ENCODE assay signal across 28 mouse cellular contexts in genomic region chr1:81042907-81043868, GRCm38 (mm10). TPM values are rescaled to one million over a fixed set of nuclear protein-coding genes. Genes with fewer than 3 reads are reported as not detected.
DNase-seq lines count a peak whose midpoint lies in the region; ATAC-seq and TF ChIP-seq lines count a peak whose summit lies in the region.
"Had no signal": no experiment of that assay in that cellular context is flagged by ENCODE, and none has a peak within 500 bp of the region (broad histone marks: within the 10 kb centered on the region; RNA-seq: fewer than 3 reads in every experiment).

No protein-coding gene starts in this region.

- H3K4me3 ChIP-seq in embryonic facial prominence, embryonic 14.5 days (ENCODE audit: low read depth, low read length), result no peak overlapping the region
- no peak overlapping the region for H3K4me3 ChIP-seq in embryonic facial prominence, embryonic 10.5 days
- H3K4me3 ChIP-seq in hindbrain, postnatal 0 days (ENCODE audit: low read length), result no peak overlapping the region
- no peak overlapping the region for H3K4me3 ChIP-seq in hindbrain, embryonic 11.5 days (ENCODE audit: low read depth, low read length)
- no peak overlapping the region for H3K4me3 ChIP-seq in forebrain, embryonic 16.5 days (replicated peaks; ENCODE audit: low read length)
- no peak overlapping the region for H3K4me3 ChIP-seq in midbrain, embryonic 16.5 days (ENCODE audit: low read depth, low read length)
- H3K4me3 ChIP-seq: heart, adult 2 months; heart, embryonic 12.5 days; kidney, embryonic 15.5 days; limb, embryonic 12.5 days; liver, embryonic 15.5 days; stomach, embryonic 15.5 days had no signal

- H3K27me3 ChIP-seq in embryonic facial prominence, embryonic 14.5 days (replicated peaks; ENCODE audit: control insufficient read depth, insufficient read depth, low read length), result no peaks in the 10 kb centered on the region
- H3K27me3 ChIP-seq in embryonic facial prominence, embryonic 10.5 days (replicated peaks; ENCODE audit: low read depth, poor library complexity, severe bottlenecking), result no peaks in the 10 kb centered on the region
- no peaks in the 10 kb centered on the region for H3K27me3 ChIP-seq in hindbrain, postnatal 0 days (ENCODE audit: insufficient read depth, low read length)
- H3K27me3 ChIP-seq in hindbrain, embryonic 11.5 days (ENCODE audit: control insufficient read depth, insufficient read depth, low read length), result no peaks in the 10 kb centered on the region
- H3K27me3 ChIP-seq in forebrain, embryonic 16.5 days (replicated peaks; ENCODE audit: control insufficient read depth, insufficient read depth, low read length), result no peaks in the 10 kb centered on the region
- H3K27me3 ChIP-seq in midbrain, embryonic 16.5 days (ENCODE audit: control insufficient read depth, insufficient read depth, low read depth, low read length), result no peaks in the 10 kb centered on the region
- H3K27me3 ChIP-seq: CH12.LX; heart, embryonic 12.5 days; kidney, embryonic 15.5 days; limb, embryonic 12.5 days; liver, embryonic 15.5 days; Patski; stomach, embryonic 15.5 days had no signal

- H3K9ac ChIP-seq in embryonic facial prominence, embryonic 14.5 days (ENCODE audit: low read depth, low read length), result no peak overlapping the region
- no peak overlapping the region for H3K9ac ChIP-seq in hindbrain, postnatal 0 days (replicated peaks; ENCODE audit: low read length)
- H3K9ac ChIP-seq in hindbrain, embryonic 11.5 days (ENCODE audit: low read depth, low read length), result no peak overlapping the region
- no peak overlapping the region for H3K9ac ChIP-seq in forebrain, embryonic 16.5 days (replicated peaks; ENCODE audit: low read depth, low read length)
- no peak overlapping the region for H3K9ac ChIP-seq in midbrain, embryonic 16.5 days (ENCODE audit: low read depth, low read length)
- H3K9ac ChIP-seq: heart, embryonic 12.5 days; kidney, embryonic 15.5 days; limb, embryonic 12.5 days; liver, embryonic 15.5 days; lung, embryonic 14.5 days; stomach, embryonic 15.5 days had no signal

- H3K9me3 ChIP-seq in embryonic facial prominence, embryonic 14.5 days (ENCODE audit: control insufficient read depth, low read length), result no peaks in the 10 kb centered on the region
- H3K9me3 ChIP-seq in embryonic facial prominence, embryonic 10.5 days, result no peaks in the 10 kb centered on the region
- H3K9me3 ChIP-seq in hindbrain, postnatal 0 days (ENCODE audit: low read length), result no peaks in the 10 kb centered on the region; the same call in 1 of the 2 replicates
- H3K9me3 ChIP-seq in hindbrain, embryonic 11.5 days (ENCODE audit: control insufficient read depth, low read length), result no peaks in the 10 kb centered on the region
- no peaks in the 10 kb centered on the region for H3K9me3 ChIP-seq in forebrain, embryonic 16.5 days (ENCODE audit: control insufficient read depth, low read length)
- no peaks in the 10 kb centered on the region for H3K9me3 ChIP-seq in midbrain, embryonic 16.5 days (replicated peaks; ENCODE audit: control insufficient read depth, low read length, poor library complexity, severe bottlenecking)
- H3K9me3 ChIP-seq: heart, embryonic 12.5 days; kidney, embryonic 15.5 days; limb, embryonic 12.5 days; liver, embryonic 15.5 days; stomach, embryonic 15.5 days had no signal

- no peak overlapping the region for H3K4me2 ChIP-seq in embryonic facial prominence, embryonic 14.5 days (ENCODE audit: low read depth, low read length)
- no peak overlapping the region for H3K4me2 ChIP-seq in hindbrain, postnatal 0 days (ENCODE audit: low read depth, low read length)
- no peak overlapping the region for H3K4me2 ChIP-seq in hindbrain, embryonic 11.5 days (replicated peaks; ENCODE audit: low read depth, low read length)
- H3K4me2 ChIP-seq in forebrain, embryonic 16.5 days (ENCODE audit: low read length), result no peak overlapping the region
- H3K4me2 ChIP-seq in midbrain, embryonic 16.5 days (ENCODE audit: low read length), result no peak overlapping the region
- H3K4me2 ChIP-seq: heart, embryonic 12.5 days; kidney, embryonic 15.5 days; limb, embryonic 12.5 days; liver, embryonic 15.5 days; lung, embryonic 14.5 days; stomach, embryonic 15.5 days had no signal

- H3K27ac ChIP-seq in embryonic facial prominence, embryonic 14.5 days (replicated peaks; ENCODE audit: low read depth, low read length), result no peak overlapping the region
- H3K27ac ChIP-seq in embryonic facial prominence, embryonic 10.5 days (replicated peaks), result no peak overlapping the region
- no peak overlapping the region for H3K27ac ChIP-seq in hindbrain, postnatal 0 days
- no peak overlapping the region for H3K27ac ChIP-seq in hindbrain, embryonic 11.5 days (ENCODE audit: low read depth, low read length)
- no peak overlapping the region for H3K27ac ChIP-seq in forebrain, embryonic 16.5 days (ENCODE audit: low read length)
- no peak overlapping the region for H3K27ac ChIP-seq in midbrain, embryonic 16.5 days (ENCODE audit: low read length)
- H3K27ac ChIP-seq: heart, adult 2 months; kidney, embryonic 15.5 days; limb, embryonic 12.5 days; liver, embryonic 15.5 days; stomach, embryonic 15.5 days had no signal

- H3K36me3 ChIP-seq in embryonic facial prominence, embryonic 14.5 days (ENCODE audit: control insufficient read depth, insufficient read depth, low read length), result no peaks in the 10 kb centered on the region
- no peaks in the 10 kb centered on the region for H3K36me3 ChIP-seq in embryonic facial prominence, embryonic 10.5 days (replicated peaks)
- H3K36me3 ChIP-seq in hindbrain, postnatal 0 days (ENCODE audit: insufficient read depth, low read length), result no peaks in the 10 kb centered on the region
- no peaks in the 10 kb centered on the region for H3K36me3 ChIP-seq in hindbrain, embryonic 11.5 days (ENCODE audit: control insufficient read depth, insufficient read depth, low read length)
- H3K36me3 ChIP-seq in forebrain, embryonic 16.5 days (ENCODE audit: control insufficient read depth, insufficient read depth), result no peaks in the 10 kb centered on the region
- H3K36me3 ChIP-seq in midbrain, embryonic 16.5 days (ENCODE audit: control insufficient read depth, insufficient read depth, low read length), result no peaks in the 10 kb centered on the region
- H3K36me3 ChIP-seq: heart, embryonic 12.5 days; kidney, embryonic 15.5 days; limb, embryonic 12.5 days; liver, embryonic 15.5 days; stomach, embryonic 15.5 days had no signal

- TF ChIP-seq CTCF in hindbrain, postnatal 0 days (IDR thresholded peaks at IDR 0.05; ENCODE audit: low read depth), result no peak

- peak; percentile 7 for DNase-seq in embryonic facial prominence, embryonic 14.5 days (ENCODE audit: low spot score)
- DNase-seq in embryonic facial prominence, embryonic 10.5 days (ENCODE audit: low spot score), result no peak
- DNase-seq in hindbrain, postnatal 0 days (ENCODE audit: low spot score), result peak; percentile 18
- DNase-seq in hindbrain, embryonic 11.5 days (ENCODE audit: low spot score), result no peak
- DNase-seq in right cerebral cortex, postnatal 14 days, result no peak
- DNase-seq: adrenal gland, postnatal 10 days; heart, adult 2 months; heart, postnatal 4 days; kidney, postnatal 25 days; lung, embryonic 14.5 days; lung, postnatal 14 days had no signal

- ATAC-seq in embryonic facial prominence, embryonic 14.5 days (ENCODE audit: low read depth), result no peak
- no peak for ATAC-seq in hindbrain, postnatal 0 days
- no peak for ATAC-seq in hindbrain, embryonic 11.5 days (ENCODE audit: low FRiP score)
- ATAC-seq in forebrain, embryonic 16.5 days, result peak; percentile 58
- ATAC-seq in midbrain, embryonic 16.5 days, result peak; percentile 66; the same call in 1 of the 2 replicates
- no peak for ATAC-seq in monocyte, adult 5-6 weeks (replicated peaks; ENCODE audit: insufficient number of reproducible peaks, low FRiP score, low TSS enrichment, poor library complexity, severe bottlenecking)
- ATAC-seq: intestine, postnatal 0 days; Patski had no signal

- no peaks in the 10 kb centered on the region for H3K4me1 ChIP-seq in embryonic facial prominence, embryonic 14.5 days (ENCODE audit: control insufficient read depth, insufficient read depth, low read length)
- no peaks in the 10 kb centered on the region for H3K4me1 ChIP-seq in embryonic facial prominence, embryonic 10.5 days
- H3K4me1 ChIP-seq in hindbrain, postnatal 0 days (ENCODE audit: insufficient read depth, low read length), result no peaks in the 10 kb centered on the region
- H3K4me1 ChIP-seq in hindbrain, embryonic 11.5 days (replicated peaks; ENCODE audit: control insufficient read depth, insufficient read depth, low read length), result no peaks in the 10 kb centered on the region
- H3K4me1 ChIP-seq in forebrain, embryonic 16.5 days (replicated peaks; ENCODE audit: control insufficient read depth, insufficient read depth, low read length), result peaks cover 5% of the 10 kb centered on the region
- H3K4me1 ChIP-seq in midbrain, embryonic 16.5 days (ENCODE audit: control insufficient read depth, insufficient read depth, low read length), result 0 out of 2 replicates have a peak, but pooled peaks cover 3% of the 10 kb centered on the region
- H3K4me1 ChIP-seq: heart, embryonic 12.5 days; kidney, embryonic 15.5 days; limb, embryonic 12.5 days; liver, embryonic 15.5 days; stomach, embryonic 15.5 days had no signal

- WGBS in embryonic facial prominence, embryonic 14.5 days, result 40% methylated on average over 5 of the region's 5 CpGs
- 67% methylated on average over 5 of the region's 5 CpGs for WGBS in embryonic facial prominence, embryonic 10.5 days
- 30% methylated on average over 5 of the region's 5 CpGs for WGBS in hindbrain, postnatal 0 days
- WGBS in hindbrain, embryonic 11.5 days, result 58% methylated on average over 5 of the region's 5 CpGs
- 31% methylated on average over 5 of the region's 5 CpGs for WGBS in forebrain, embryonic 16.5 days
- WGBS in midbrain, embryonic 16.5 days, result 31% methylated on average over 5 of the region's 5 CpGs

RNA-seq across cellular contexts. Expression of gene Nyap2, which starts 33.6 kb away (rescaled TPM):
- 1.3 and 1.4 TPM in 2 replicates for polyA plus RNA-seq in embryonic facial prominence, embryonic 14.5 days (2014; fragmentation: Nextera tagmentation; extraction: Ambion mirVana)
- 0.26 and 0.27 TPM in 2 replicates for polyA plus RNA-seq in embryonic facial prominence, embryonic 10.5 days (2016; fragmentation: Nextera tagmentation; extraction: Ambion mirVana)
- total RNA-seq in hindbrain, postnatal 0 days (2014; rRNA removed), result 37.6 and 39.3 TPM in 2 replicates
- 12.1 and 12.5 TPM in 2 replicates for polyA plus RNA-seq in hindbrain, postnatal 0 days (2015; fragmentation: Nextera tagmentation; extraction: Ambion mirVana)
- polyA plus RNA-seq in hindbrain, embryonic 11.5 days (2014; fragmentation: Nextera tagmentation; extraction: Ambion mirVana), result 2.9 and 3.4 TPM in 2 replicates
- 11.2 and 12.0 TPM in 2 replicates for polyA plus RNA-seq in forebrain, embryonic 16.5 days (2015; fragmentation: Nextera tagmentation; extraction: Ambion mirVana)
- 12.9 and 13.6 TPM in 2 replicates for polyA plus RNA-seq in midbrain, embryonic 16.5 days (2015; fragmentation: Nextera tagmentation; extraction: Ambion mirVana)
- total RNA-seq in monocyte, adult 5-6 weeks (2017), result not detected in 3 replicates
- total RNA-seq: CH12.LX; ES-E14; gastrocnemius, adult 8-10 months; gastrocnemius, postnatal 4 days; heart, adult 2 months; heart, postnatal 4 days; liver, adult 2 months had no signal
- polyA plus RNA-seq: C2C12; heart, adult 2 months; heart, embryonic 12.5 days; heart, postnatal 0 days; liver, adult 2 months; liver, embryonic 15.5 days; lung, embryonic 14.5 days; Patski had no signal

Comparison
In these comparisons a context has a peak if more than half of its experiments do, and no peak if none do; other contexts are left out.
1. DNase-seq: peak in embryonic facial prominence, embryonic 14.5 days (single experiment) and hindbrain, postnatal 0 days (single experiment); none in embryonic facial prominence, embryonic 10.5 days (single experiment), hindbrain, embryonic 11.5 days (single experiment) and right cerebral cortex, postnatal 14 days (single experiment).
2. ATAC-seq: peak in forebrain, embryonic 16.5 days (single experiment) and midbrain, embryonic 16.5 days (single experiment); none in embryonic facial prominence, embryonic 14.5 days (single experiment), hindbrain, postnatal 0 days (single experiment), hindbrain, embryonic 11.5 days (single experiment) and monocyte, adult 5-6 weeks (single experiment).